Mouse (Mus musculus) kidney, postnatal 0 days (tissue): ENCODE data around the gene Slc22a15. TPM values are rescaled to one million over a fixed set of nuclear protein-coding genes. Genes with fewer than 3 reads are reported as not detected.
A peak's percentile ranks its signal among the peaks of the same experiment; 100 is the strongest.

ENCODE experiments used
- ATAC-seq: fragments of 200-750 bp; cut with Nextera tagmentation; replicated peaks from 2 replicates; pipeline ENCODE4 v1.8.0; 2017; ENCODE audit warnings: low read depth, moderate number of reproducible peaks, moderate TSS enrichment, moderate library complexity; ENCODE audit not compliant: low FRiP score
- DNase-seq: peaks from one replicate; pipeline ENCODE4 v3.0.0-alpha.2; 2016; ENCODE audit warnings: low spot score
- H3K27ac ChIP-seq: fragments of 300-500 bp; sonication (generic); 2 replicates; pipeline ENCODE4 v1.5.1; 2014; ENCODE audit warnings: mild to moderate bottlenecking
- H3K27me3 ChIP-seq: fragments of 300-500 bp; sonication (generic); 2 replicates; pipeline ENCODE4 v1.6.1; 2014; ENCODE audit warnings: low read length, mixed read lengths; ENCODE audit not compliant: insufficient read depth
- H3K36me3 ChIP-seq: fragments of 300-500 bp; sonication (generic); 2 replicates; pipeline ENCODE4 v1.6.1; 2014; ENCODE audit warnings: low read length, mixed read lengths; ENCODE audit not compliant: insufficient read depth
- H3K4me1 ChIP-seq: fragments of 300-500 bp; sonication (generic); replicated peaks from 2 replicates; pipeline ENCODE4 v1.6.1; 2014; ENCODE audit warnings: antibody characterized with exemption, low read length, mixed read lengths; ENCODE audit not compliant: insufficient read depth
- H3K4me2 ChIP-seq: fragments of 300-500 bp; sonication (generic); 2 replicates; pipeline ENCODE4 v1.6.1; 2014; ENCODE audit warnings: mild to moderate bottlenecking, low read length, moderate library complexity, mixed read lengths
- H3K4me3 ChIP-seq: fragments of 300-500 bp; sonication (generic); replicated peaks from 2 replicates; pipeline ENCODE4 v1.5.1; 2014; ENCODE audit warnings: low read depth, low read length
- H3K9ac ChIP-seq: fragments of 300-500 bp; sonication (generic); 2 replicates; pipeline ENCODE4 v1.6.1; 2014; ENCODE audit warnings: low read depth, low read length
- H3K9me3 ChIP-seq: fragments of 300-500 bp; sonication (generic); replicated peaks from 2 replicates; pipeline ENCODE4 v1.6.1; 2016; ENCODE audit warnings: low read length, inconsistent platforms, mixed read lengths
- CTCF ChIP-seq: IDR thresholded peaks from 2 replicates; pipeline ENCODE4 v1.5.1; 2016; ENCODE audit warnings: antibody characterized with exemption, low read depth, mild to moderate bottlenecking, moderate library complexity
- WGBS: fragments of 180-500 bp; shearing (Covaris S2); extraction: QIAGEN DNeasy Blood & Tissue Kit; methylation state at CpG from one replicate; pipeline ENCODE4 v1.1.7; 2014; 5-methylcytosine and 5-hydroxymethylcytosine counted together
- polyA plus RNA-seq: library from polyadenylated mRNA; unstranded; fragments of >200 nt; fragmentation: Nextera tagmentation; extraction: Ambion mirVana; gene quantifications from 2 replicates; pipeline ENCODE4 v1.2.1, GENCODE M21; 2015

The Slc22a15 gene
- polyA plus RNA-seq, 1 experiment from 2014 or later: 3.7 TPM

- no peak for DNase-seq
- Histone ChIP-seq H3K27ac (no peak overlapping the region), H3K4me3 (no peak overlapping the region), H3K4me2 (no peak overlapping the region), H3K4me1 (no peaks in the 10 kb centered on the region), H3K9ac (no peak overlapping the region), H3K27me3 (no peaks in the 10 kb centered on the region), H3K36me3 (no peaks in the 10 kb centered on the region), H3K9me3 (no peaks in the 10 kb centered on the region)
- WGBS: 79% methylated on average over 3 of the region's 3 CpGs
- no peak for ATAC-seq
- no peak for TF ChIP-seq CTCF
These were observed 62.4 kb downstream of the Slc22a15 start for GRCm38 (mm10) chr3:101861856-101862255.

- Histone ChIP-seq H3K4me1 (no peaks in the 10 kb centered on the region), H3K27ac (no peak overlapping the region), H3K4me3 (no peak overlapping the region), H3K27me3 (no peaks in the 10 kb centered on the region), H3K9me3 (no peaks in the 10 kb centered on the region), H3K4me2 (no peak overlapping the region), H3K36me3 (no peaks in the 10 kb centered on the region), H3K9ac (no peak overlapping the region)
- ATAC-seq: no peak
- no peak for TF ChIP-seq CTCF
- no peak for DNase-seq
- 85% methylated on average over 7 of the region's 7 CpGs for WGBS
These were observed 64.1 kb downstream of the Slc22a15 start for GRCm38 (mm10) chr3:101860151-101860550.

GRCm38 (mm10) chr3:101859740-101860139 lies 64.5 kb downstream of the Slc22a15 start:
- Histone ChIP-seq H3K27ac (no peak overlapping the region), H3K4me1 (no peaks in the 10 kb centered on the region), H3K36me3 (no peaks in the 10 kb centered on the region), H3K4me3 (no peak overlapping the region), H3K9ac (no peak overlapping the region), H3K4me2 (no peak overlapping the region), H3K27me3 (no peaks in the 10 kb centered on the region), H3K9me3 (no peaks in the 10 kb centered on the region)
- DNase-seq (no peak), ATAC-seq (no peak)
- no peak for TF ChIP-seq CTCF
- 79% methylated on average over 7 of the region's 7 CpGs for WGBS

GRCm38 (mm10) chr3:101854075-101854474 lies 70.2 kb downstream of the Slc22a15 start:
- Histone ChIP-seq H3K27me3 (no peaks in the 10 kb centered on the region), H3K27ac (no peak overlapping the region), H3K4me1 (no peaks in the 10 kb centered on the region), H3K4me3 (no peak overlapping the region), H3K9me3 (no peaks in the 10 kb centered on the region), H3K9ac (no peak overlapping the region), H3K4me2 (no peak overlapping the region), H3K36me3 (no peaks in the 10 kb centered on the region)
- ATAC-seq (no peak), DNase-seq (no peak)
- TF ChIP-seq CTCF: no peak
- WGBS: 76% methylated on average over 1 of the region's 1 CpGs

GRCm38 (mm10) chr3:101851363-101851762 lies 72.9 kb downstream of the Slc22a15 start:
- H3K27me3 ChIP-seq: no peaks in the 10 kb centered on the region
- no peaks in the 10 kb centered on the region for H3K36me3 ChIP-seq
- H3K4me2 ChIP-seq: no peak overlapping the region
- WGBS: 43% methylated on average over 6 of the region's 6 CpGs
- H3K4me1 ChIP-seq: no peaks in the 10 kb centered on the region
- H3K4me3 ChIP-seq: no peak overlapping the region
- H3K27ac ChIP-seq: no peak overlapping the region
- DNase-seq (no peak), ATAC-seq (no peak)
- H3K9ac ChIP-seq: no peak overlapping the region
- no peaks in the 10 kb centered on the region for H3K9me3 ChIP-seq
- TF ChIP-seq CTCF: no peak

GRCm38 (mm10) chr3:101848816-101849215 lies 75.4 kb downstream of the Slc22a15 start, which contains the start of gene Mab21l3:
TSS of gene Mab21l3 (minus strand) at chr3:101848959.
- H3K4me2 ChIP-seq: no peak within 1 kb of the TSS
- H3K27ac ChIP-seq: no peak within 1 kb of the TSS
- ATAC-seq: peak; percentile 54; the same call in 1 of the 2 replicates
- no peaks in the 10 kb centered on the region for H3K27me3 ChIP-seq
- no peaks in the 10 kb centered on the region for H3K9me3 ChIP-seq
- H3K36me3 ChIP-seq: no peaks in the 10 kb centered on the region
- TF ChIP-seq CTCF: no peak
- H3K9ac ChIP-seq: no peak within 1 kb of the TSS
- no peaks in the 10 kb centered on the region for H3K4me1 ChIP-seq
- DNase-seq: no peak
- no peak within 1 kb of the TSS for H3K4me3 ChIP-seq
- 52% methylated on average over 5 of the region's 5 CpGs for WGBS

GRCm38 (mm10) chr3:101846096-101846495 lies 78.2 kb downstream of the Slc22a15 start:
- Histone ChIP-seq H3K9me3 (no peaks in the 10 kb centered on the region), H3K27ac (no peak overlapping the region), H3K27me3 (no peaks in the 10 kb centered on the region), H3K9ac (no peak overlapping the region), H3K4me3 (no peak overlapping the region), H3K4me2 (no peak overlapping the region), H3K4me1 (no peaks in the 10 kb centered on the region), H3K36me3 (no peaks in the 10 kb centered on the region)
- no peak for DNase-seq
- ATAC-seq: no peak
- WGBS: 52% methylated on average over 4 of the region's 4 CpGs
- no peak for TF ChIP-seq CTCF
